Comparison of ENCODE assay signal across 24 mouse cellular contexts in the genomic region with DNA sequence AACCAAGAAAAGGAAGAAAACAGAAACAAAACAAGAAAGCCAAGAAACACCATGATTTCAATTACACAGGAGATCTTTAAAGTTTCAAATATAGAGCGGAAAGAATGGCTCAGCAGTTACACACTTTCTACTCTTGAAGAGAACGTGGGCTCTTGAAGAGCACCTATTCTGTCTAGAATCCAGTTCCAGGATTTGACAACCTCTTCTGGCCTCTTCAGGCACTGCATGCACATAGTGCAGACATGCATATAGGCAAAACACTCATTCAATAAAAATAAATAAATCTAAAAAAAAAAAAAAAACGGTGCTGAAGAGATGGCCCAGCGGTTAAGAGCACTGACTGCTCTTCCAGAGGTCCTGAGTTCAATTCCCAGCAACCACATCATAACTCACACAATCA. TPM values are rescaled to one million over a fixed set of nuclear protein-coding genes. Genes with fewer than 3 reads are reported as not detected.
DNase-seq lines count a peak whose midpoint lies in the region; ATAC-seq and TF ChIP-seq lines count a peak whose summit lies in the region.
"Had no signal": no experiment of that assay in that cellular context is flagged by ENCODE, and none has a peak within 500 bp of the region (broad histone marks: within the 10 kb centered on the region; RNA-seq: fewer than 3 reads in every experiment).

No protein-coding gene starts in this region.

- no peak overlapping the region for H3K9ac ChIP-seq in heart, adult 2 months (ENCODE audit: low read depth, low read length)
- H3K9ac ChIP-seq in heart, embryonic 11.5 days (ENCODE audit: low read depth, low read length): no peak overlapping the region
- H3K9ac ChIP-seq: embryonic facial prominence, embryonic 12.5 days; heart, embryonic 12.5 days; hindbrain, embryonic 15.5 days had no signal

- TF ChIP-seq EP300 in heart, adult 2 months (IDR thresholded peaks at IDR 0.05; ENCODE audit: insufficient read depth, low read depth, low read length): no peak

- no peak for ATAC-seq in heart, embryonic 11.5 days (replicated peaks; ENCODE audit: insufficient number of reproducible peaks, low FRiP score, low TSS enrichment)
- 0 out of 2 replicates have a peak, but pooled peaks have one; percentile 61 for ATAC-seq in megakaryocyte-erythroid progenitor cell, adult 5-6 weeks (replicated peaks; ENCODE audit: low FRiP score, low TSS enrichment, poor library complexity, severe bottlenecking)
- ATAC-seq: forebrain, embryonic 16.5 days had no signal

- no peak overlapping the region for H3K4me3 ChIP-seq in heart, adult 2 months
- H3K4me3 ChIP-seq in heart, embryonic 11.5 days (ENCODE audit: low read depth, low read length): no peak overlapping the region
- no peak overlapping the region for H3K4me3 ChIP-seq in hindbrain, embryonic 10.5 days
- H3K4me3 ChIP-seq: embryonic facial prominence, embryonic 12.5 days; heart, embryonic 12.5 days; hindbrain, embryonic 15.5 days had no signal

- peak; percentile 14; the same call in 1 of the 2 replicates for TF ChIP-seq CTCF in heart, adult 2 months (IDR thresholded peaks at IDR 0.05)

- no peaks in the 10 kb centered on the region for H3K4me1 ChIP-seq in heart, adult 2 months (ENCODE audit: control insufficient read depth, insufficient read depth, low read length)
- no peaks in the 10 kb centered on the region for H3K4me1 ChIP-seq in heart, embryonic 11.5 days (ENCODE audit: control insufficient read depth, insufficient read depth, low read length)
- H3K4me1 ChIP-seq in hindbrain, embryonic 10.5 days (replicated peaks): no peaks in the 10 kb centered on the region
- H3K4me1 ChIP-seq: embryonic facial prominence, embryonic 12.5 days; heart, embryonic 12.5 days; hindbrain, embryonic 15.5 days had no signal

- H3K79me2 ChIP-seq in heart, adult 2 months (replicated peaks; ENCODE audit: control insufficient read depth, insufficient read depth, low read length): no peaks in the 10 kb centered on the region

- no peaks in the 10 kb centered on the region for H3K9me3 ChIP-seq in heart, embryonic 11.5 days (replicated peaks; ENCODE audit: control insufficient read depth, low read length)
- H3K9me3 ChIP-seq in hindbrain, embryonic 10.5 days: no peaks in the 10 kb centered on the region
- H3K9me3 ChIP-seq: embryonic facial prominence, embryonic 12.5 days; heart, embryonic 12.5 days; hindbrain, embryonic 15.5 days had no signal

- H3K27ac ChIP-seq in heart, adult 2 months: no peak overlapping the region
- H3K27ac ChIP-seq in heart, embryonic 11.5 days (ENCODE audit: low read depth, low read length): no peak overlapping the region
- H3K27ac ChIP-seq in hindbrain, embryonic 10.5 days: no peak overlapping the region
- H3K27ac ChIP-seq: embryonic facial prominence, embryonic 12.5 days; hindbrain, embryonic 15.5 days had no signal

- H3K27me3 ChIP-seq in heart, adult 2 months (ENCODE audit: control insufficient read depth, insufficient read depth, low read length): no peaks in the 10 kb centered on the region
- H3K27me3 ChIP-seq in heart, embryonic 11.5 days (ENCODE audit: control insufficient read depth, insufficient read depth, low read length): no peaks in the 10 kb centered on the region
- H3K27me3 ChIP-seq in hindbrain, embryonic 10.5 days (ENCODE audit: insufficient read depth, poor library complexity, severe bottlenecking): no peaks in the 10 kb centered on the region
- H3K27me3 ChIP-seq: embryonic facial prominence, embryonic 12.5 days; heart, embryonic 12.5 days; hindbrain, embryonic 15.5 days had no signal

- no peak for TF ChIP-seq POLR2A in heart, adult 2 months (IDR thresholded peaks at IDR 0.05; ENCODE audit: insufficient read depth, low read depth, low read length)

- H3K36me3 ChIP-seq in heart, adult 2 months (ENCODE audit: control insufficient read depth, insufficient read depth, low read length): no peaks in the 10 kb centered on the region
- peaks cover 5% of the 10 kb centered on the region; the same call in 1 of the 2 replicates for H3K36me3 ChIP-seq in heart, embryonic 11.5 days (ENCODE audit: control insufficient read depth, insufficient read depth, low read length)
- H3K36me3 ChIP-seq in hindbrain, embryonic 10.5 days: peaks cover 86% of the 10 kb centered on the region

- DNase-seq in heart, adult 2 months: no peak
- DNase-seq in retina, embryonic 14.5 days (ENCODE audit: low spot score): peak; percentile 14
- no peak for DNase-seq in retina, postnatal 1 day
- peak; percentile 40 for DNase-seq in ES-CJ7 (ENCODE audit: low read depth, low spot score)
- DNase-seq in lung, postnatal 36 days: no peak
- no peak for DNase-seq in hindbrain, embryonic 10.5 days (ENCODE audit: low spot score)
- DNase-seq: adrenal gland, adult 8-10 months; cerebellum, adult 11-12 months; cerebellum, adult 9-10 months; cerebellum, postnatal 25 days; gastrocnemius, postnatal 10 days; heart, adult 18-20 months had no signal

- WGBS in heart, adult 2 months: 88% methylated on average over 4 of the region's 4 CpGs
- WGBS in heart, embryonic 11.5 days (ENCODE audit: insufficient replicate concordance): 89% methylated on average over 4 of the region's 4 CpGs
- 93% methylated on average over 4 of the region's 4 CpGs for WGBS in hindbrain, embryonic 10.5 days

- no peak overlapping the region for H3K4me2 ChIP-seq in heart, embryonic 11.5 days
- H3K4me2 ChIP-seq: embryonic facial prominence, embryonic 12.5 days; heart, embryonic 12.5 days; hindbrain, embryonic 15.5 days had no signal

- intact Hi-C loops in heart, adult 2 months (cut with DNase I): no loop called here

RNA-seq across cellular contexts. Expression of gene Gm10306, which starts 13.3 kb away (rescaled TPM):
- not detected for total RNA-seq in heart, adult 2 months (2021)
- polyA plus RNA-seq in heart, adult 2 months (2012; rRNA removed): not detected in 2 replicates
- not detected in 2 replicates for polyA plus RNA-seq in heart, embryonic 11.5 days (2014; fragmentation: Nextera tagmentation; extraction: Ambion mirVana)
- total RNA-seq in megakaryocyte-erythroid progenitor cell, adult 5-6 weeks (2014; fragmentation: Nextera tagmentation): not detected in 2 replicates
- not detected in 2 replicates for total RNA-seq in megakaryocyte-erythroid progenitor cell, adult 5-6 weeks (2017)
- not detected in 2 replicates for polyA plus RNA-seq in hindbrain, embryonic 10.5 days (2016; fragmentation: Nextera tagmentation; extraction: Ambion mirVana)
- total RNA-seq: adrenal gland, postnatal 4 days; gastrocnemius, postnatal 10 days; gastrocnemius, postnatal 4 days; heart, adult 18-20 months; heart, postnatal 25 days had no signal
- polyA plus RNA-seq: cortical plate, adult 2 months; embryonic facial prominence, embryonic 12.5 days; forebrain, embryonic 11.5 days; forebrain, embryonic 16.5 days; hindbrain, embryonic 11.5 days; hindbrain, embryonic 15.5 days had no signal

RNA-seq across cellular contexts. Expression of gene Caap1, which starts 13.6 kb away (rescaled TPM):
- 1 to 10 TPM; 3.6 to 4.4 TPM for total RNA-seq in heart, adult 2 months (2021)
- 1.2 and 1.4 TPM in 2 replicates for polyA plus RNA-seq in heart, adult 2 months (2012; rRNA removed)
- 12.4 and 13.8 TPM in 2 replicates for polyA plus RNA-seq in heart, embryonic 11.5 days (2014; fragmentation: Nextera tagmentation; extraction: Ambion mirVana)
- 15.3 and 23.8 TPM in 2 replicates for total RNA-seq in megakaryocyte-erythroid progenitor cell, adult 5-6 weeks (2014; fragmentation: Nextera tagmentation)
- total RNA-seq in megakaryocyte-erythroid progenitor cell, adult 5-6 weeks (2017): 29.9 and 34.4 TPM in 2 replicates
- polyA plus RNA-seq in hindbrain, embryonic 10.5 days (2016; fragmentation: Nextera tagmentation; extraction: Ambion mirVana): 25.7 and 26.5 TPM in 2 replicates

Comparison
In these comparisons a context has a peak if more than half of its experiments do, and no peak if none do; other contexts are left out.
1. DNase-seq: peak in retina, embryonic 14.5 days (single experiment) and ES-CJ7 (single experiment); none in heart, adult 2 months (0 of 2), retina, postnatal 1 day (single experiment), lung, postnatal 36 days (single experiment) and hindbrain, embryonic 10.5 days (single experiment).